Mouse (Mus musculus) heart, embryonic 16.5 days (tissue): ENCODE measurements around the gene Sbno1. TPM values are rescaled to one million over a fixed set of nuclear protein-coding genes. Genes with fewer than 3 reads are reported as not detected.

Experiments used
- ATAC-seq: fragments of 200-750 bp; cut with Nextera tagmentation; replicated peaks from 2 replicates; pipeline ENCODE4 v1.8.0; 2017; ENCODE audit warnings: moderate number of reproducible peaks; ENCODE audit not compliant: insufficient read depth, low FRiP score; ENCODE audit errors: extremely low read depth
- H3K27ac ChIP-seq: fragments of 300-500 bp; sonication (generic); 2 replicates; pipeline ENCODE4 v1.5.1; 2014; ENCODE audit warnings: mild to moderate bottlenecking, low read length, control low read depth, moderate library complexity
- H3K27me3 ChIP-seq: fragments of 300-500 bp; sonication (generic); 2 replicates; pipeline ENCODE4 v1.6.1; 2014; ENCODE audit warnings: low read length, mixed read lengths; ENCODE audit not compliant: control insufficient read depth, insufficient read depth
- H3K36me3 ChIP-seq: fragments of 300-500 bp; sonication (generic); 2 replicates; pipeline ENCODE4 v1.6.1; 2014; ENCODE audit not compliant: control insufficient read depth, insufficient read depth
- H3K4me1 ChIP-seq: fragments of 300-500 bp; sonication (generic); 2 replicates; pipeline ENCODE4 v1.6.1; 2014; ENCODE audit warnings: low read length, mixed read lengths; ENCODE audit not compliant: control insufficient read depth, insufficient read depth
- H3K4me2 ChIP-seq: fragments of 300-500 bp; sonication (generic); 2 replicates; pipeline ENCODE4 v1.6.1; 2014; ENCODE audit warnings: low read depth, mild to moderate bottlenecking, control low read depth, low read length
- H3K4me3 ChIP-seq: fragments of 300-500 bp; sonication (generic); 2 replicates; pipeline ENCODE4 v1.5.1; 2014; ENCODE audit warnings: mild to moderate bottlenecking, control low read depth, low read length
- H3K9ac ChIP-seq: fragments of 300-500 bp; sonication (generic); 2 replicates; pipeline ENCODE4 v1.6.1; 2014; ENCODE audit warnings: low read length, control low read depth
- H3K9me3 ChIP-seq: fragments of 300-500 bp; sonication (generic); replicated peaks from 2 replicates; pipeline ENCODE4 v1.6.1; 2016; ENCODE audit warnings: low read length; ENCODE audit not compliant: control insufficient read depth
- WGBS: fragments of 180-500 bp; shearing (Covaris S2); extraction: QIAGEN DNeasy Blood & Tissue Kit; methylation state at CpG from one replicate; pipeline ENCODE4 v1.1.7; 2014; 5-methylcytosine and 5-hydroxymethylcytosine counted together
- polyA plus RNA-seq: library from polyadenylated mRNA; unstranded; fragments of >200 nt; fragmentation: Nextera tagmentation; extraction: Ambion mirVana; gene quantifications from 2 replicates; pipeline ENCODE4 v1.2.1, GENCODE M21; 2015

Gene Sbno1
- polyA plus RNA-seq, 1 experiment from 2014 or later: 57.9 TPM

- H3K4me2 ChIP-seq: no peak overlapping the region
- no peaks in the 10 kb centered on the region for H3K9me3 ChIP-seq
- H3K27me3 ChIP-seq: no peaks in the 10 kb centered on the region
- no peak overlapping the region for H3K4me3 ChIP-seq
- peaks cover 63% of the 10 kb centered on the region for H3K36me3 ChIP-seq
- no peak for ATAC-seq
- H3K9ac ChIP-seq: no peak overlapping the region
- H3K27ac ChIP-seq: no peak overlapping the region
- H3K4me1 ChIP-seq: 0 out of 2 replicates have a peak, but pooled peaks cover 6% of the 10 kb centered on the region
- WGBS: 91% methylated on average over 6 of the region's 6 CpGs
Observed at GRCm38 (mm10) chr5:124456762-124457161, 31.0 kb upstream of the Sbno1 start.

- no peak overlapping the region for H3K27ac ChIP-seq
- no peaks in the 10 kb centered on the region for H3K27me3 ChIP-seq
- peaks cover 13% of the 10 kb centered on the region for H3K4me1 ChIP-seq
- no peak overlapping the region for H3K4me3 ChIP-seq
- H3K4me2 ChIP-seq: no peak overlapping the region
- 75% methylated on average over 1 of the region's 1 CpGs for WGBS
- H3K36me3 ChIP-seq: peaks cover 64% of the 10 kb centered on the region
- ATAC-seq: no peak
- H3K9ac ChIP-seq: no peak overlapping the region
- H3K9me3 ChIP-seq: no peaks in the 10 kb centered on the region
Observed at GRCm38 (mm10) chr5:124454082-124454419, 28.2 kb upstream of the Sbno1 start.

DNA sequence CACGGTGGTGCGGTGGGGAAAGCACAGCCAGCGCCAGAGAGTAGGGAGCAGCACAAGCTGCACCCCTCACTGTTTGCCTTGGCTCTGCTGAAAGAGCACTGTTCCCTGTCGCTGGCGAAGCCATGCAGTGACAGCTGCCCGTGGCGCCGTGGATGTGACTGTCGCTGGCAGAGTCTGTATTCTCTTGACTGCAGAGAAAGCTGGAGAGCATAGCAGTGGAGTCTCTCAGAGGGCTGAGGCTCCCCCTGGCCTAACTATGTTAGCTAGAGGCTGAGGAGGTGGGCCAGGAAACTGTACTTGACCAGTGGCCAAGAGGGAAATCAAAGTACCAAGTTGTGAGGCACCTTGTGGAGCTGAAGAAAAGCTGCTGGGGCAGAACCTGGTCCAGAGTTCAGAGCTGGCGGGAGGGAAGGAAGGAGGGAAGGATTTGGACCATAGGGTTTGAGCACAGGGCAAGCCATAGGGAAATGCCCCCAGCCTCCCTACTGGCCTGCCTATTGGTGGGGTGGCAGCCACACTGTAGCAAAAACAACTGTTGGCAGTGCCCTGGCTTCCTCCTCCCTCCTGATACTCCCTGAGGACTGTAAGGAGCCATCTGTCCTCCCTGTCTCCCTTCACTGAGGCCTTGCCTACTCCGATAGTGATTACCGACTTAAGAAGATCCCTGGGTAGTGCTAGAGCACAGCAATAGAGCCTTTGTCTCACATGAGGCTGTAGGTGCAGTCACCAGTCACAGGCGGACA, 27.7 kb upstream of the Sbno1 start:
- peaks cover 66% of the 10 kb centered on the region for H3K36me3 ChIP-seq
- no peak for ATAC-seq
- H3K4me2 ChIP-seq: no peak overlapping the region
- H3K27ac ChIP-seq: no peak overlapping the region; the same call in 1 of the 2 replicates
- WGBS: 80% methylated on average over 13 of the region's 13 CpGs
- no peak overlapping the region for H3K9ac ChIP-seq
- no peaks in the 10 kb centered on the region for H3K27me3 ChIP-seq
- no peak overlapping the region for H3K4me3 ChIP-seq
- no peaks in the 10 kb centered on the region for H3K9me3 ChIP-seq
- peaks cover 15% of the 10 kb centered on the region for H3K4me1 ChIP-seq

DNA sequence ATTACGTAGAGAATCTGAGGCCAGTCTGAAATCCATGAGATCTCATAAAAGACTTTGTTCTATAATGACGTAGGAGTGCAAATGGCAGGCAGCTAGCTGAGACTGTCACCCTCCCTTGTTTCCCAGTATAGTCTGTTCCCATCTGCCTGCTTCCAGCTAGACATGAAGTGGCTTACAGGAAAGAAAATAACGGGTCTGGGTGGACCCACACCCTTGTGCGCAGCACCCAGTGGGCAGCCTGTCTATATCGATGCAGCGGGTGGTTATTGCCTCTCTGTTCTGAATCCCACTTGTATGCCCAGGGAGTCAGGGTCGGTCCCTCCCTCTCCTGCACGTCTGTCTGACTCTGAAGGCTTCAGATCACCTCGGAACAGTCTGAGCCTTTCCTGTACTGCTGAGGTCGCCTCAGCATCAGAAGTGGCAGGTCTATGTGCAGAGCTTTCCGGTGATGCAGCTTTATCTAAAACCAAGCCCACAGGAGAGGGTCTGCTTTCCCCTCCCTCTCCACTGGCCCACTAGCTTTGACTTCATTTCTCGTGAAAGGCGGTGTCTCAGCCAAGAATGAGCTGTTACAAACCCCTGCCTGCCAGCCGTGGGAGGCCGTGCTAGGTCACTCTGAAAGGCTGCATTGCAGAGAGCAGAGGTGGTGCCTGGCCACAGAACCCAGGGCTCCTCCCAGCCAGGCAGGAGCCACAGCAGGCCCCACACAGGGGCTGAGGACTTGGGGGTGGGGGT, 26.9 kb upstream of the Sbno1 start:
- no peak; the same call in 1 of the 2 replicates for ATAC-seq
- no peak overlapping the region for H3K4me2 ChIP-seq
- H3K9ac ChIP-seq: no peak overlapping the region
- no peak overlapping the region for H3K4me3 ChIP-seq
- WGBS: 65% methylated on average over 15 of the region's 15 CpGs
- H3K36me3 ChIP-seq: peaks cover 68% of the 10 kb centered on the region
- no peaks in the 10 kb centered on the region for H3K27me3 ChIP-seq
- peaks cover 15% of the 10 kb centered on the region for H3K4me1 ChIP-seq
- H3K9me3 ChIP-seq: no peaks in the 10 kb centered on the region
- no peak overlapping the region; the same call in 1 of the 2 replicates for H3K27ac ChIP-seq

GRCm38 (mm10) chr5:124450641-124451340, 25.0 kb upstream of the Sbno1 start:
- Histone ChIP-seq H3K4me3 (no peak overlapping the region), H3K27me3 (no peaks in the 10 kb centered on the region), H3K36me3 (peaks cover 57% of the 10 kb centered on the region), H3K9ac (no peak overlapping the region), H3K4me1 (peaks cover 24% of the 10 kb centered on the region), H3K27ac (0 out of 2 replicates have a peak overlapping the region, but pooled peaks have one; percentile 18), H3K4me2 (no peak overlapping the region), H3K9me3 (no peaks in the 10 kb centered on the region)
- no peak for ATAC-seq
- WGBS: 76% methylated on average over 16 of the region's 16 CpGs

DNA sequence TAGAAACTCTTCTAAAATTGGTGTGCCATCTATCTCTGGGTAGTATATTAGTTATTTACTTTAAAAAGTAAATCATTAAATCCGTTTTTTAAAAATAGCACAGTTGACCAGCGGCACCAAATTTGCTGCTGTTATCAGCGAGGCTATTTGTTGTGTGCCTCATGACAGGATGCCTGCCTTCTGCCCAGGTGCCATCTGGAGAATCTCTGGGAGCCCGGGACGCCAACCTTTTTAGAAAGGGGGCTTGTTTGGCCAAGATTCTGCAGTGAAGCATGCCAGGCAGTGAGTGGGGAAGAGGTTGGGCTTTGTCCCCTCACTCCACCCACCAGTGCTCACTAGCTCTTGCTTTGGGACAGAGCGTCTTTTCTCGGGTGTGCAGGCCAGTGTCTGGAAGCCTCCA, 24.2 kb upstream of the Sbno1 start:
- Histone ChIP-seq H3K27me3 (no peaks in the 10 kb centered on the region), H3K4me1 (peaks cover 24% of the 10 kb centered on the region), H3K9me3 (no peaks in the 10 kb centered on the region), H3K27ac (0 out of 2 replicates have a peak overlapping the region, but pooled peaks have one; percentile 20), H3K9ac (no peak overlapping the region), H3K36me3 (peaks cover 56% of the 10 kb centered on the region), H3K4me2 (no peak overlapping the region), H3K4me3 (no peak overlapping the region)
- no peak for ATAC-seq
- 61% methylated on average over 7 of the region's 7 CpGs for WGBS

GRCm38 (mm10) chr5:124449494-124449893, 23.7 kb upstream of the Sbno1 start:
- Histone ChIP-seq H3K4me3 (no peak overlapping the region), H3K9me3 (no peaks in the 10 kb centered on the region), H3K9ac (no peak overlapping the region), H3K4me1 (peaks cover 28% of the 10 kb centered on the region), H3K36me3 (peaks cover 52% of the 10 kb centered on the region), H3K27me3 (no peaks in the 10 kb centered on the region), H3K27ac (peak overlapping the region; percentile 10; the same call in 1 of the 2 replicates), H3K4me2 (no peak overlapping the region)
- ATAC-seq: no peak
- 66% methylated on average over 6 of the region's 6 CpGs for WGBS

- peak overlapping the region; percentile 92 for H3K4me3 ChIP-seq
- peaks cover 24% of the 10 kb centered on the region for H3K4me1 ChIP-seq
- H3K27me3 ChIP-seq: no peaks in the 10 kb centered on the region
- peak overlapping the region; percentile 94 for H3K9ac ChIP-seq
- H3K27ac ChIP-seq: peak overlapping the region; percentile 91
- WGBS: 1% methylated on average over 15 of the region's 15 CpGs
- peak overlapping the region; percentile 93 for H3K4me2 ChIP-seq
- peaks cover 32% of the 10 kb centered on the region for H3K36me3 ChIP-seq
- peak; percentile 52 for ATAC-seq
- H3K9me3 ChIP-seq: 0 out of 2 replicates have a peak, but pooled peaks cover 2% of the 10 kb centered on the region
Observed at GRCm38 (mm10) chr5:124446301-124446881, 20.6 kb upstream of the Sbno1 start.
